Mouse (Mus musculus) liver, embryonic 16.5 days (tissue): ENCODE measurements around the gene Gpr152. TPM values are rescaled to one million over a fixed set of nuclear protein-coding genes. Genes with fewer than 3 reads are reported as not detected.
A peak's percentile ranks its signal among the peaks of the same experiment; 100 is the strongest.

Experiments
- ATAC-seq: fragments of 200-750 bp; cut with Nextera tagmentation; 2 replicates; pipeline ENCODE4 v1.8.0; 2017; ENCODE audit warnings: low read depth, mild to moderate bottlenecking, moderate number of reproducible peaks, moderate library complexity
- H3K27ac ChIP-seq: fragments of 300-500 bp; sonication (generic); 2 replicates; pipeline ENCODE4 v1.5.1; 2014; ENCODE audit warnings: mild to moderate bottlenecking, low read length
- H3K27me3 ChIP-seq: fragments of 300-500 bp; sonication (generic); 2 replicates; pipeline ENCODE4 v1.6.1; 2014; ENCODE audit warnings: low read depth, low read length, mixed read lengths; ENCODE audit not compliant: control insufficient read depth, insufficient read depth
- H3K36me3 ChIP-seq: fragments of 300-500 bp; sonication (generic); 2 replicates; pipeline ENCODE4 v1.6.1; 2014; ENCODE audit warnings: mild to moderate bottlenecking; ENCODE audit not compliant: control insufficient read depth, insufficient read depth
- H3K4me1 ChIP-seq: fragments of 300-500 bp; sonication (generic); 2 replicates; pipeline ENCODE4 v1.6.1; 2014; ENCODE audit warnings: low read depth, low read length, mixed read lengths; ENCODE audit not compliant: control insufficient read depth
- H3K4me2 ChIP-seq: fragments of 300-500 bp; sonication (generic); 2 replicates; pipeline ENCODE4 v1.6.1; 2014; ENCODE audit warnings: low read depth, low read length, mixed read lengths
- H3K4me3 ChIP-seq: fragments of 300-500 bp; sonication (generic); 2 replicates; pipeline ENCODE4 v1.5.1; 2014; ENCODE audit warnings: low read depth, mild to moderate bottlenecking, low read length
- H3K9ac ChIP-seq: fragments of 300-500 bp; sonication (generic); 2 replicates; pipeline ENCODE4 v1.6.1; 2014; ENCODE audit warnings: low read depth, low read length
- H3K9me3 ChIP-seq: fragments of 300-500 bp; sonication (generic); replicated peaks from 2 replicates; pipeline ENCODE4 v1.6.1; 2016; ENCODE audit warnings: low read length; ENCODE audit not compliant: control insufficient read depth
- WGBS: fragments of 180-500 bp; shearing (Covaris S2); extraction: QIAGEN DNeasy Blood & Tissue Kit; methylation state at CpG from one replicate; pipeline ENCODE4 v1.1.7; 2014; ENCODE audit not compliant: insufficient replicate concordance; 5-methylcytosine and 5-hydroxymethylcytosine counted together
- polyA plus RNA-seq: library from polyadenylated mRNA; unstranded; fragments of >200 nt; fragmentation: Nextera tagmentation; extraction: Ambion mirVana; gene quantifications from 2 replicates; pipeline ENCODE4 v1.2.1, GENCODE M21; 2015

Gene Gpr152
- polyA plus RNA-seq, 1 experiment from 2014 or later = 0.02 TPM

GRCm38 (mm10) chr19:4144550-4145498, 5.2 kb downstream of the Gpr152 start:
- Histone ChIP-seq H3K27me3 (no peaks in the 10 kb centered on the region), H3K27ac (peak overlapping the region; percentile 43), H3K4me1 (peaks cover 21% of the 10 kb centered on the region), H3K36me3 (no peaks in the 10 kb centered on the region), H3K4me3 (no peak overlapping the region), H3K9me3 (no peaks in the 10 kb centered on the region; the same call in 1 of the 2 replicates), H3K4me2 (no peak overlapping the region), H3K9ac (no peak overlapping the region)
- 62% methylated on average over 16 of the region's 16 CpGs for WGBS
- ATAC-seq = no peak

- Histone ChIP-seq H3K27ac (no peak overlapping the region), H3K27me3 (no peaks in the 10 kb centered on the region), H3K9ac (no peak overlapping the region), H3K9me3 (no peaks in the 10 kb centered on the region; the same call in 1 of the 2 replicates), H3K4me3 (no peak overlapping the region), H3K4me2 (no peak overlapping the region), H3K36me3 (no peaks in the 10 kb centered on the region), H3K4me1 (peaks cover 21% of the 10 kb centered on the region)
- 83% methylated on average over 5 of the region's 5 CpGs for WGBS
- no peak for ATAC-seq
These were observed 6.3 kb downstream of the Gpr152 start for GRCm38 (mm10) chr19:4145936-4146335.

GRCm38 (mm10) chr19:4146366-4147021, 6.9 kb downstream of the Gpr152 start:
- Histone ChIP-seq H3K27me3 (no peaks in the 10 kb centered on the region), H3K9me3 (no peaks in the 10 kb centered on the region; the same call in 1 of the 2 replicates), H3K4me2 (no peak overlapping the region), H3K36me3 (no peaks in the 10 kb centered on the region), H3K9ac (no peak overlapping the region), H3K4me1 (peaks cover 21% of the 10 kb centered on the region), H3K4me3 (no peak overlapping the region), H3K27ac (no peak overlapping the region; the same call in 1 of the 2 replicates)
- WGBS = 63% methylated on average over 12 of the region's 12 CpGs
- ATAC-seq = no peak

DNA sequence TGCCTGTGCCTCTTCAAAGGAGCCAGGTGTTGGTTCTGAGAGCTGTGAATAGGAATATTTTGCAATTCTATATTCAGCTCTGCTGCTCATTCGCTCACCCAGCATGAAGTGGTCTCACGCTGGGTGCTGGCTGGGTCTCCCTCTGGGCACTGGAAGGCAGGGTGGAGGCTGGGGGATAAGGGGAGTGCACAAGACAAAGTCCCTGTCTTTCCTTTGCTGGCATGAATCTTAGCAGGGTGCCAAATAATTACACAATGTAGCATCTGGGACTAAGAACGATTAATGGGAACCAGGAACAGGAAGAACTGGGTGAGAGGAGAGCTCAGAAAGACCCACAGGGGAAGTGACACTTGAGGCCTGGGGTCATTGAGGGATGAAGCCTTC, 7.4 kb downstream of the Gpr152 start:
- no peak overlapping the region for H3K9ac ChIP-seq
- no peak overlapping the region for H3K4me3 ChIP-seq
- no peaks in the 10 kb centered on the region for H3K36me3 ChIP-seq
- no peak for ATAC-seq
- no peaks in the 10 kb centered on the region; the same call in 1 of the 2 replicates for H3K9me3 ChIP-seq
- H3K4me1 ChIP-seq = peaks cover 21% of the 10 kb centered on the region
- 49% methylated on average over 3 of the region's 3 CpGs for WGBS
- H3K27ac ChIP-seq = no peak overlapping the region
- H3K27me3 ChIP-seq = no peaks in the 10 kb centered on the region
- H3K4me2 ChIP-seq = no peak overlapping the region

GRCm38 (mm10) chr19:4147782-4148490, 8.3 kb downstream of the Gpr152 start:
- WGBS = 36% methylated on average over 9 of the region's 9 CpGs
- no peak for ATAC-seq
- Histone ChIP-seq H3K4me3 (peak overlapping the region; percentile 88), H3K9ac (peak overlapping the region; percentile 92), H3K36me3 (no peaks in the 10 kb centered on the region), H3K9me3 (no peaks in the 10 kb centered on the region; the same call in 1 of the 2 replicates), H3K4me2 (peak overlapping the region; percentile 75), H3K27ac (peak overlapping the region; percentile 35; the same call in 1 of the 2 replicates), H3K4me1 (peaks cover 21% of the 10 kb centered on the region), H3K27me3 (no peaks in the 10 kb centered on the region)

DNA sequence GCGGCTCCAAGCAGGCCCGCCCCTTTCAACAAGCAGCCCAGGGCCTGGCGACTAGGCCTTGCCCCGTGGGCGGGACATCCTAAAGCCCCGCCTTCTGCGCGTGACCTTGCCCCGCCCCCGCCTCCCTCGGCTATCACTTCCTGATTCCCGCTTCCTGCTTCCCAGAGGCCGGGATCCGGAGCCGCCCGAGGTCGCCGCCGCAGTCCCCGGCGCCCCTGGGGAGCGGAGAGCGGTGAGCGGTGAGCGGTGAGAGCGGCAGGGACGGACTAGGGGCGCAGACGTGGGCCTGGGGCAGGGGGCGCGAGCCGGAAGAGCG, 8.9 kb downstream of the Gpr152 start, which contains the start of gene Coro1b:
Gene Coro1b, plus strand, starts transcription at position 129 of the 316 bp plus-strand sequence.
- Histone ChIP-seq H3K36me3 (no peaks in the 10 kb centered on the region), H3K9me3 (no peaks in the 10 kb centered on the region; the same call in 1 of the 2 replicates), H3K9ac (peak within 1 kb of the TSS; percentile 92), H3K4me1 (peaks cover 21% of the 10 kb centered on the region), H3K4me3 (peak within 1 kb of the TSS; percentile 88), H3K27me3 (no peaks in the 10 kb centered on the region), H3K4me2 (peak within 1 kb of the TSS; percentile 75), H3K27ac (peak within 1 kb of the TSS; percentile 82)
- peak; percentile 92 for ATAC-seq
- WGBS = under 1% methylated on average over 32 of the region's 33 CpGs

GRCm38 (mm10) chr19:4148819-4149218, 9.2 kb downstream of the Gpr152 start:
- under 1% methylated on average over 8 of the region's 8 CpGs for WGBS
- no peaks in the 10 kb centered on the region for H3K36me3 ChIP-seq

DNA sequence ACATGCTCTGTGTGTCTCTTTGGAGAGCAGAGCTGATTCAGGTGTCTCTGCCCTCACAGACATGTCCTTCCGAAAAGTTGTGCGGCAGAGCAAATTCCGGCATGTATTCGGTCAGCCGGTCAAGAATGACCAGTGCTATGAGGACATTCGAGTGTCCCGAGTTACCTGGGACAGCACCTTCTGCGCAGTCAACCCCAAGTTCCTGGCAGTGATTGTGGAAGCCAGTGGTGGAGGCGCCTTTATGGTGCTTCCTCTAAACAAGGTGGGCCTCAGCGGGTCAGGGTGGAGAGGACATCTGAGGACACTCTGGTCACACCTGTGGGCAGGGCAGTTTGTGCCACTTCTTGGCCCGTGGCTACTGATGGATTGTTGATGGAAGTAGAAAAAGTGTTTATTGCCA, 9.7 kb downstream of the Gpr152 start:
- no peaks in the 10 kb centered on the region for H3K27me3 ChIP-seq
- peak overlapping the region; percentile 75 for H3K4me2 ChIP-seq
- peak overlapping the region; percentile 88 for H3K4me3 ChIP-seq
- ATAC-seq = no peak
- H3K36me3 ChIP-seq = no peaks in the 10 kb centered on the region
- H3K9me3 ChIP-seq = no peaks in the 10 kb centered on the region; the same call in 1 of the 2 replicates
- H3K27ac ChIP-seq = no peak overlapping the region
- peak overlapping the region; percentile 92 for H3K9ac ChIP-seq
- WGBS = 68% methylated on average over 11 of the region's 11 CpGs
- peaks cover 23% of the 10 kb centered on the region for H3K4me1 ChIP-seq

More at GRCm38 (mm10) chr19:4148819-4149218, 9.2 kb downstream of the Gpr152 start:
- H3K4me2 ChIP-seq = peak overlapping the region; percentile 75
- no peaks in the 10 kb centered on the region; the same call in 1 of the 2 replicates for H3K9me3 ChIP-seq
- peak overlapping the region; percentile 88 for H3K4me3 ChIP-seq
- H3K27me3 ChIP-seq = no peaks in the 10 kb centered on the region
- peak overlapping the region; percentile 92 for H3K9ac ChIP-seq
- ATAC-seq = peak; percentile 14
- H3K27ac ChIP-seq = peak overlapping the region; percentile 82
- peaks cover 21% of the 10 kb centered on the region for H3K4me1 ChIP-seq
